Mouse (Mus musculus) heart, adult 2 months (tissue): ENCODE measurements around the gene Olfr283.

ENCODE experiments used
- CTCF ChIP-seq: fragments of 200-600 bp; IDR thresholded peaks from 2 replicates; pipeline ENCODE4 v1.8.1; 2022; ENCODE audit warnings: antibody characterized with exemption, mild to moderate bottlenecking, moderate library complexity
- EP300 ChIP-seq: fragments of 200-500 bp; IDR thresholded peaks from 2 replicates; pipeline ENCODE4 v1.6.1; 2011; ENCODE audit warnings: low read depth, low read length, control low read depth; ENCODE audit not compliant: insufficient read depth
- POLR2A ChIP-seq: fragments of 200-500 bp; IDR thresholded peaks from 2 replicates; pipeline ENCODE4 v1.6.1; 2011; ENCODE audit warnings: mild to moderate bottlenecking, low read depth, low read length, control low read depth; ENCODE audit not compliant: insufficient read depth

- TF ChIP-seq POLR2A = no peak
- no peak for TF ChIP-seq CTCF
- no peak for TF ChIP-seq EP300
Measured at GRCm38 (mm10) chr15:98380846-98381245, at the start of gene Olfr283.
